Mouse (Mus musculus) liver, embryonic 11.5 days (tissue): ENCODE data around the gene Sphkap. TPM values are rescaled to one million over a fixed set of nuclear protein-coding genes. Genes with fewer than 3 reads are reported as not detected.

Source experiments
- ATAC-seq: fragments of 200-750 bp; cut with Nextera tagmentation; replicated peaks from 2 replicates; pipeline ENCODE4 v1.8.0; 2017; ENCODE audit warnings: moderate number of reproducible peaks, mild to moderate bottlenecking, moderate TSS enrichment, moderate library complexity; ENCODE audit not compliant: low FRiP score
- DNase-seq: peaks from one replicate; pipeline ENCODE4 v3.0.0-alpha.2; 2017; ENCODE audit warnings: low spot score
- H3K27ac ChIP-seq: fragments of 300-500 bp; sonication (generic); 2 replicates; pipeline ENCODE4 v1.5.1; 2014; ENCODE audit warnings: mild to moderate bottlenecking, low read depth, low read length, control low read depth
- H3K27me3 ChIP-seq: fragments of 300-500 bp; sonication (generic); replicated peaks from 2 replicates; pipeline ENCODE4 v1.6.1; 2014; ENCODE audit warnings: low read length, mixed read lengths; ENCODE audit not compliant: control insufficient read depth, insufficient read depth
- H3K36me3 ChIP-seq: fragments of 300-500 bp; sonication (generic); 2 replicates; pipeline ENCODE4 v1.6.1; 2014; ENCODE audit warnings: mild to moderate bottlenecking, low read length, moderate library complexity, mixed read lengths; ENCODE audit not compliant: control insufficient read depth, insufficient read depth
- H3K4me1 ChIP-seq: fragments of 300-500 bp; sonication (generic); replicated peaks from 2 replicates; pipeline ENCODE4 v1.6.1; 2014; ENCODE audit warnings: low read length, mixed read lengths; ENCODE audit not compliant: control insufficient read depth, insufficient read depth
- H3K4me2 ChIP-seq: fragments of 300-500 bp; sonication (generic); 2 replicates; pipeline ENCODE4 v1.6.1; 2014; ENCODE audit warnings: mild to moderate bottlenecking, control low read depth, moderate library complexity
- H3K4me3 ChIP-seq: fragments of 300-500 bp; sonication (generic); 2 replicates; pipeline ENCODE4 v1.5.1; 2014; ENCODE audit warnings: low read depth, low read length, control low read depth
- H3K9ac ChIP-seq: fragments of 300-500 bp; sonication (generic); 2 replicates; pipeline ENCODE4 v1.6.1; 2014; ENCODE audit warnings: low read depth, low read length, control low read depth
- H3K9me3 ChIP-seq: fragments of 300-500 bp; sonication (generic); 2 replicates; pipeline ENCODE4 v1.6.1; 2016; ENCODE audit warnings: low read length, inconsistent platforms, mixed read lengths; ENCODE audit not compliant: control insufficient read depth
- WGBS: fragments of 180-500 bp; shearing (Covaris S2); extraction: QIAGEN DNeasy Blood & Tissue Kit; methylation state at CpG from one replicate; pipeline ENCODE4 v1.1.7; 2014; 5-methylcytosine and 5-hydroxymethylcytosine counted together
- polyA plus RNA-seq: library from polyadenylated mRNA; unstranded; fragments of >200 nt; fragmentation: Nextera tagmentation; extraction: Ambion mirVana; gene quantifications from 2 replicates; pipeline ENCODE4 v1.2.1, GENCODE M21; 2014

The Sphkap gene
- 0.84 and 1.1 TPM in 2 replicates for polyA plus RNA-seq

DNA sequence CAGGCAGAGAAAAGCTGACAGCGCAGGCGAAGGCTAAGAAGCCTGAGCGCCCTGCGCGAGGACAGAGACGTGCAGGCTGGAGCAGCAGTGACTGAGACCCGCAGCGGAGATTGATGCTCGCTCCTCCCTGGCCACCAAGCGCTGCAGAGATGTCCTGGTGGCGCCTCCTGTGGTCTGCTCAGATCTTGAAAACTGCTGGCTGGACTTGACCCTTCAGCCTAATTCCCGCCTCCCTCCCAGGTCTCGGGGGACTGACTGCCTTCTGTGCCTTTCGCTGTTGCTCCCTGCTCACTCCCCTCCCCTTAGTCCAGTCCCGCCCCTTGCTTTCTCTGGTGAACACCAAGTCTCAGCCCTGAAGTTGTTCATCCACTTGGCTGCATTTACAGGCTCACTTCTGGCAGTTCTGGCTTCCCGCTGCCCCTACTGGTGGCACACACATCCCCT lies at the start of gene Sphkap:
TSS of gene Sphkap (minus strand) at position 180 of the 444 bp plus-strand sequence.
- 0 out of 2 replicates have a peak, but pooled peaks cover 5% of the 10 kb centered on the region for H3K27me3 ChIP-seq
- H3K4me1 ChIP-seq, result no peaks in the 10 kb centered on the region
- peak within 1 kb of the TSS; percentile 66 for H3K4me2 ChIP-seq
- no peaks in the 10 kb centered on the region for H3K9me3 ChIP-seq
- no peak within 1 kb of the TSS for H3K27ac ChIP-seq
- H3K9ac ChIP-seq, result no peak within 1 kb of the TSS
- WGBS, result 4% methylated on average over 16 of the region's 16 CpGs
- H3K4me3 ChIP-seq, result peak within 1 kb of the TSS; percentile 29
- H3K36me3 ChIP-seq, result no peaks in the 10 kb centered on the region
- ATAC-seq (peak; percentile 23), DNase-seq (peak; percentile 48)

DNA sequence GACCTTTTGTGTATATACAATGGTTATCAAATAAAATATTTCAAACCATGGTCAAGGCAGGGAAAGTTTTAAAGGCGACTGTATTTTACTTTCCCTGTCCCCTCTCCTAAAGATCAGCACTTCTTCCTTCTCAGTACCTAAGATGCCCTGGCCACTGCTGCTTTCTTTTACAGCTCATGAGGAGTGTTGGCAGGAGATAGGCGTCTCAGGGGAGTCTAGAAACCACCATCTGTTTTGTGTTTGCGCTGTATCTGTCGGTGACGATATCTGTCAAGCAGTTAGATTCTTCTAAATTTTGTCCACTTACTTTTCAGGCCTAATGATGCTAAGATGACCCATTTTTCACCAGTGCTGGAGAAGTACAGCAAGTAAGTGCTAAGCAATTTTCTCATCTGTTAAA lies 43.3 kb upstream of the Sphkap start:
- no peak for DNase-seq
- Histone ChIP-seq H3K9me3 (no peaks in the 10 kb centered on the region), H3K4me1 (no peaks in the 10 kb centered on the region), H3K4me2 (no peak overlapping the region), H3K27ac (no peak overlapping the region), H3K27me3 (no peaks in the 10 kb centered on the region), H3K4me3 (no peak overlapping the region), H3K9ac (no peak overlapping the region), H3K36me3 (no peaks in the 10 kb centered on the region)
- WGBS, result 68% methylated on average over 5 of the region's 5 CpGs
- no peak for ATAC-seq

DNA sequence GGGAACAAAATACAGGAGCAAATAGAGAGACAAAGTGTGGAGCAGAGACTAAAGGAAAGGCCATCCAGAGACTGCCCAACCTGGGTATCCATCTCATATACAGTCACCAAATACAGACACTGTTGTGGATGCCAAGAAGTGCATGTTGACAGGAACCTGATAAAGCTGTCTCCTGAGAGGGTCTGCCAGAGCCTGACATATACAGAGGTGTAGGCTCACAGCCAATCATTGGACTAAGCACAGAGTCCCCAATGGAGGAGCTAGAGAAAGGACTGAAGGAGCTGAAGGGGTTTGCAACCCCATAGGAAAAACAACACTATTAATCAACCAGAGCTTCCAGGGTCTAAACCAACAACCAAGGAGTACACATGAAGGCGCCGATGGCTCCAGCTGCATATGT lies 32.4 kb upstream of the Sphkap start:
- Histone ChIP-seq H3K9ac (no peak overlapping the region), H3K9me3 (no peaks in the 10 kb centered on the region), H3K4me1 (no peaks in the 10 kb centered on the region), H3K27ac (no peak overlapping the region), H3K4me2 (no peak overlapping the region), H3K36me3 (no peaks in the 10 kb centered on the region), H3K27me3 (no peaks in the 10 kb centered on the region), H3K4me3 (no peak overlapping the region)
- ATAC-seq (no peak), DNase-seq (no peak)
- 89% methylated on average over 2 of the region's 2 CpGs for WGBS

DNA sequence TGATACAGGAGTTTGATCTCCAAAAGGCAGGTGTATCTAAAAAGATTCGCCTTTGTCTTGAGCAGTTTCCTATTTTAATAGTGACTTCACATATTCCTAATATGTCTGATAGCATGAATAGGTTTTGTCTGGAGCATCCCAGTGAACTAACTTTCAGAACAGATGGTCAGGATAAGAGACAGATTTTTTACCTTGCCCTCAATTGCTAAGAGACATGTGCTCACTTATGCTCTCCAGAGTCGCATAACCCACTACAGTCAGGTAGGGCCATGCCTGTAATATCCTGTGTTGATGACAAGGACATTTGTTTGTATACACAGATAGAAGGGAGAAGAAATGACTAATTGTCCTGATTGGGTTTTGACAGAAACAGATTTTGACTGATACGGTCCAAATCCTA lies 25.9 kb upstream of the Sphkap start:
- Histone ChIP-seq H3K27ac (no peak overlapping the region), H3K4me3 (no peak overlapping the region), H3K9ac (no peak overlapping the region), H3K27me3 (no peaks in the 10 kb centered on the region), H3K4me2 (no peak overlapping the region), H3K9me3 (no peaks in the 10 kb centered on the region), H3K4me1 (no peaks in the 10 kb centered on the region), H3K36me3 (no peaks in the 10 kb centered on the region)
- DNase-seq (no peak), ATAC-seq (no peak)
- 85% methylated on average over 3 of the region's 3 CpGs for WGBS

DNA sequence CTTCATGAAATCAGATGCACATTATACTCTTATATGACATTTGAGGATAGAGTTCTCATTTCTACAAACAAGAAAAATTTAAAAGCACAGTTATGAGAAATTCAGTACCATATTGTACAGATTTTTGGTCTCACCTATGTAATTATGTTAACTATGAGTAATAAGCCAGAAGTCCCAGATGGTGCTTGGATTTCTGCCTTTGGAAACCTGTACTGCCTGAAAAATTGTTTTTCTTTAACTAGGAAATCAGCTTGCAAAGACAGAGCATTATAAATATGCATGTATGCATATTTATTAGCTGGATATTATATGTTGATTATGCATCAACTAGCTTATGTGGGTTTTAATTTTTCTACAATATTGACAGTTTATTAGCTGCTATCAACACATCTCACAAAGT lies 21.9 kb upstream of the Sphkap start:
- no peak for ATAC-seq
- H3K4me3 ChIP-seq, result no peak overlapping the region
- H3K9ac ChIP-seq, result no peak overlapping the region
- no peak for DNase-seq
- no peaks in the 10 kb centered on the region for H3K27me3 ChIP-seq
- no peaks in the 10 kb centered on the region for H3K9me3 ChIP-seq
- no peak overlapping the region for H3K4me2 ChIP-seq
- no peaks in the 10 kb centered on the region for H3K36me3 ChIP-seq
- no peaks in the 10 kb centered on the region for H3K4me1 ChIP-seq
- no peak overlapping the region for H3K27ac ChIP-seq

DNA sequence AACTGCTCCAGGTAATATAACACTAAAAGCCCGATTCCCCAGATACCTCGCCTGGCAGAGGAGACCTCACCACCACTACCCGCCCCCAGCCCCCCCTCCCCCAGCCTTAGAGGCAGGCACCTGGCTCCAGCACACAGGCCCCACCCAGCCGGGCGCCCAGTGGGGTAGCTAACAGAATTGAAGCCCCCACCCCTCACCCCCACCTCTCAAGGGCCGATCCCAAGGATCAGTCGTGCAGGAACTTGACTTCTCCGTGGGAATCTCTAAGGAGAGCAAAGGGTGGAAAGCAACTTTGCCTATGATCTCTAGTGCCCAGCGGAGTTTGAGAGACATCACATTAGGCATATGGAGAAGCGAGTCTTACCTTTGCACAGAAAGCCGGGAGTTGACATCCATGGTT lies 384 bp downstream of the Sphkap start:
- Histone ChIP-seq H3K36me3 (no peaks in the 10 kb centered on the region), H3K4me3 (peak overlapping the region; percentile 29), H3K4me2 (peak overlapping the region; percentile 66), H3K9ac (no peak overlapping the region), H3K4me1 (no peaks in the 10 kb centered on the region), H3K27me3 (0 out of 2 replicates have a peak, but pooled peaks cover 5% of the 10 kb centered on the region), H3K9me3 (no peaks in the 10 kb centered on the region), H3K27ac (no peak overlapping the region)
- DNase-seq (no peak), ATAC-seq (0 out of 2 replicates have a peak, but pooled peaks have one; percentile 26)
- 6% methylated on average over 11 of the region's 11 CpGs for WGBS

DNA sequence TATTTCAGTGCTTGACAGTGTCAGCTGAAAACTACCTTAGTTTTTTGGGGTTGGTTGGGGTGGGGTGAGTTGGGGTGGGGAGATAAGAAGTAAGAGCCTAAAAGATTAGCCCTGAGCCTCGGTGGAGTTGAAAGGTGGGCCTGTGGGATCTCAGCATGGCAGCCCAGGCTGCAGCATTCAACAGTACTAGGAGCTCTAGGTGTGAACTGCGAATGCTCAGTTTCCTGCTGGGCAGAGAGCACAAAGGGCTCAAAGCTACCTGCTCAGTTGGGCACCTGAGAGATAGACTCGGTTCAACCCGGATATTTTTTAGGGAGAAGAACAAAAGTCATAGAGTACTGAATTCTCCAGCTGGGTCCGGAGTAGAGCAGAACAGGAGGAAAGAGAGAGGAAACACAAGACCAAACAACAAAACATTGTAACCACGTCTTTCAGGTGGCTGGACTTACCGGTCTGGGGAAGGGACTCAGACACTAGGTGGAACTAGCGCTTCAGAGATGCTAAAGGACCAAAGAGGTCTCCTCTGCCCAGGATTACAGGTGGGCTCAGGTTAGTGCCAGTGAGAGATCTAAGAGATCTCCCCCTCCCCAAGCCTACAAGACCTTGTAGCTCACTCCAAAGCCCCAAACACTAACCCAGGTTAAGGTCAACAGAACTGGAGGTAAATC lies 984 bp downstream of the Sphkap start:
- H3K4me3 ChIP-seq, result peak overlapping the region; percentile 29; the same call in 1 of the 2 replicates
- H3K4me2 ChIP-seq, result no peak overlapping the region
- H3K9me3 ChIP-seq, result no peaks in the 10 kb centered on the region
- WGBS, result 9% methylated on average over 8 of the region's 8 CpGs
- no peaks in the 10 kb centered on the region for H3K4me1 ChIP-seq
- H3K27me3 ChIP-seq, result 0 out of 2 replicates have a peak, but pooled peaks cover 5% of the 10 kb centered on the region
- H3K27ac ChIP-seq, result no peak overlapping the region
- no peaks in the 10 kb centered on the region for H3K36me3 ChIP-seq
- no peak for DNase-seq
- no peak overlapping the region for H3K9ac ChIP-seq
- ATAC-seq, result no peak

DNA sequence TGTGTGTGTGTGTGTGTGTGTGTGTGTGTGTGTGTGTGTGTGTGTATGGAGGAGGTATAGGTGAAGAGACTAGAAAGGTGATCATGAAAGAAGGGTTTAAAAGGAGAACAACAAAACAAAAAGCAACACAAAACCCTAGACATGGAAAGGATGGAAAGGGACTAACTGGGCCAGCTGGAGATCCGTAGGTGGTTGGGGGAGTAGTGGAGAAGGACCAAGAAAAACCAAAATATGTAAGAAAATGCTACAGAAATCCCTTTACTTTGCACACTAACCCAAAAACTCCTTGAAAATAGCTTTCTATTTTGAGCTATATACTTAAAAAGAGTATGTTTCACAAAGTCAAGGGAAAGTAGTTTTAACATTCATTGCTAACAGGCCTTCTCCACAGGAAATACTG lies 6.9 kb downstream of the Sphkap start:
- H3K36me3 ChIP-seq, result no peaks in the 10 kb centered on the region
- H3K4me2 ChIP-seq, result no peak overlapping the region
- DNase-seq (no peak), ATAC-seq (no peak)
- H3K4me3 ChIP-seq, result no peak overlapping the region
- H3K9ac ChIP-seq, result no peak overlapping the region
- H3K4me1 ChIP-seq, result no peaks in the 10 kb centered on the region
- WGBS, result 88% methylated on average over 1 of the region's 1 CpGs
- H3K27me3 ChIP-seq, result no peaks in the 10 kb centered on the region
- H3K27ac ChIP-seq, result no peak overlapping the region
- no peaks in the 10 kb centered on the region for H3K9me3 ChIP-seq

DNA sequence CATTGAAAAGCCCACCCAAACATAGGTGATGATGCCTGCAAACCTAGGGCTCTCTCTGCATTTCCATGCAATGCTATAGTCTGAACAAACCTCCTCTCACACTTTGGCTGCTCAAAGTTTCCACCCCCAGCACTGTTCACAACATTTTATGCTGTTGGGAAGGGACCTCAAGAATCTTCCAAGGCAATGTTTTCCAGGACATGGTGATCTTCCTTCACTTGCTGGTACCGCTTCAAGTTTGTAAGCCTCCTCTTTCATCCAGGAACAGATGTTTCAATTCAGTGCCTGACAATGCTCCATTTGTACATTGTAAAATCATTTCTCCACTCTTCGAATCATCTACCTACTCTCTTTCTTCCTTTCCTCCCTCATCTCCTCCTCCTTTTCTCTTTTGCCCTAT lies 11.7 kb downstream of the Sphkap start:
- Histone ChIP-seq H3K36me3 (no peaks in the 10 kb centered on the region), H3K27me3 (no peaks in the 10 kb centered on the region), H3K4me2 (no peak overlapping the region), H3K27ac (no peak overlapping the region), H3K9ac (no peak overlapping the region), H3K4me1 (no peaks in the 10 kb centered on the region), H3K9me3 (no peaks in the 10 kb centered on the region), H3K4me3 (no peak overlapping the region)
- no peak for ATAC-seq
- no peak for DNase-seq
- WGBS, result 75% methylated on average over 2 of the region's 2 CpGs
